Mouse (Mus musculus): ENCODE results near the gene Bclaf3.
A peak's percentile ranks its signal among the peaks of the same experiment; 100 is the strongest.
"Not testable (repeated sequence)": the region's sequence is repeated elsewhere in the genome, so short reads cannot be mapped to it uniquely, and the experiment has no call there.

The Bclaf3 gene

DNA sequence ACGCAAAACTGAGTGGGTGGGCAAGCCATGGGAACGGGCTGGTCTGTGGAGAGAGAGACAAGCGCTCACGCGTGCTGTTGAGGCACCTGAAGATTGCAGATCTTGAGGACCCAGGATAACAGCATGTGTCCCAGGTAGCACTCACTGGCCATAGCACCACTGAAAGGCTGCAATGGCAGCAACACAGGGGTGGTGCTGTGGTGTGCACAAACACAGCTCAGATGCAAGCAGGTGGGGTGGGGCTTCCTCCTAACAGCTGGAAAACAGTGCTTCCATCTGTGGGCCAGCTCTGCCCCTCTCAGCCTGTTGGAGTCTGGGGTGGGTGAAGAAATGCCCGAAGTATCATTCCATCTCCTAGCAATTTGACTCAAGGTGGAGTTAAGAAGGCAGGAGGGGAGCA lies at the start of gene Bclaf3:
TSS of gene Bclaf3 (plus strand) at position 301 of the 400 bp plus-strand sequence.
- no peak for DNase-seq

- DNase-seq: not testable (repeated sequence)
Measured at GRCm38 (mm10) chrX:159478243-159478940, 48.1 kb upstream of the Bclaf3 start.

GRCm38 (mm10) chrX:159484247-159484646 lies 42.2 kb upstream of the Bclaf3 start:
- no peak for DNase-seq

GRCm38 (mm10) chrX:159503181-159503580 lies 23.3 kb upstream of the Bclaf3 start:
- DNase-seq: no peak

DNA sequence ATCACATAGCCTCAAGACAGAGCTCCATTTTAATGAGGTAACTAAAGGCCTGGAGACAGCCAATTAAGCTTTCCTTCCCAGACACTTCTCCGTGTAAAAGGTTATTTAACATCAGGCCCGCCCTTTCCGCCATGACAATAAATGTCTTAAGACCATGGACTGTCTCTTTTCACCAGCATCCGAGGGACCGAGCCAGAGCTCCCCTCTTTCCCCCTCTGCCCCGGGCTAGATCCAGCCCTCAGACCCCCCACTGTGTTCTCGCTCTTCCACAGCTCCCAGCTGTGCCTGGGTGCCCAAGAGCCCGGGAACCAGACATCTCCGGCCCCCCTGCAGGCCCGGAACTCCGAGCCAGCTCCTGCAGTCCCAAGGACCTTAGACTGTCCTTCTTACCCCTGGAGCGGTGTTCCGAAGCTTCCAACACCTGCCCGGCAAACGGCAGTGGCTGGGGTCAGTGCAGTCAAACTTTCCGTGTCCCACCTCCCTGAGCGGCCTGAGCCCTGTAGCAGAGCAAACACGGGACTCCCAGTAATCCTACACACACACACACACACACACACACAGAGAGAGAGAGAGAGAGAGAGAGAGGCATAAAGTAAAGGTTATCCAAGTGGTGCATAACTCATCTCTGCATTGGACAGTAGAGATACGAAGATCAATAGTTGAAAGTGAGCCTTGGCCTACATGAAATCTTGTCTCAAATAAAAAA lies 18.0 kb upstream of the Bclaf3 start:
- no peak for DNase-seq

- DNase-seq: no peak
Measured at GRCm38 (mm10) chrX:159509042-159509441, 17.4 kb upstream of the Bclaf3 start.

DNA sequence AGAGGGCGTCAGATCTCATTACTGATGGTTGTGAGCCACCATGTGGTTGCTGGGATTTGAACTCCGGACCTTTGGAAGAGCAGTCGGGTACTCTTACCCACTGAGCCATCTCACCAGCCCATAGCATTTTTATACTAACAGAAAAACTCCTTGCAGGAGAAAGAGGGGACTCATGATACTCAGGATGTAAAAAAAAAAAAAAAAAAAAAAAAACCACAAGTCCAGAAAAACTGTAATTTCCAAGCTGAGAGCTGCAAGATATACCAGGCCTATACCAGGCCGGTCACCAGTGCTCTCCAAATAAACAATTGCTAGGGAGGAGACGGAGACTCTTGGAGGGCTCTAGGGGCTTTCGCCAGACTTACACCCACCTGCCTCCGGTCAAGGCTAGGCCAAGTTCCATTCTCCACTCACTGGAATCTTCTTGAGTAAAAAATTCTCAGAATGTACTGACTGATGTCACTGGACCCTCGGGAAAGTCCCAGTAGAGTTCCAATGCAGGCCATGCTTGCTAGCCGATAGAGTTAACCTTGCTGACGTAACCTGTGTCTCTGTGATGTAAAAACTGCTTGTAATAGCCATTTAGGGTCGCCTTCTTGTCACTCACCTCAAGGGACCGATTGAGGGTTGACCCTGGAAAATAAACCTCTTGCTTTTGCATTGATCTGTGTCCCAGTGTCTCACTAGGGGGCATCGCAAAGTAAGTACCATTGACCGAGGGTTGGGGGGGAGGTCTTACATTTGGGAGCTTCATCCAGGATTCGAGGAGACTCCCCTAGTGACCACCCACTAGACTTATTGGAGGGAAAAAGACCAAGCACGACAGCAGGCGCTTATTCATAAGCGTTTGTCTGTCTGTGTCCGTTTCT lies 16.4 kb upstream of the Bclaf3 start:
- no peak for DNase-seq

- no peak for DNase-seq
Measured at GRCm38 (mm10) chrX:159510716-159511051, 15.8 kb upstream of the Bclaf3 start.

DNA sequence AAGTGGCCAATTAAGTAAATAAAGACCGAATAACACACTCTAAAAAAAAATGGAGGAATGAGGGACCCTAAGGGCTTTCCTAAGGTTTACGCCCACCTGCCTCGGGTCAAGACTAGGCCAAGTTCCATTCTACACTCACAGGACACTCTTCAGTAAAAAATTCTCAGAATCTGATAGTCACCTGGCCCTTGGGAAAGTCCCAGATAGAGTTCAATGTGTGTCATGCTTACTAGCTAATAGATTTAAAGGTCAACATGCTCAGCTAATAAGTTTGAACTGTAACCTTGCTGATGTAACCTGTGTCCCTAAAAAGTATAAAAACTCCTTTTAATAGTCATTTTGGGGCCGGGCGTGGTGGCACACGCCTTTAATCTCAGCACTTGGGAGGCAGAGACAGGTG lies 10.9 kb upstream of the Bclaf3 start:
- no peak for DNase-seq

DNA sequence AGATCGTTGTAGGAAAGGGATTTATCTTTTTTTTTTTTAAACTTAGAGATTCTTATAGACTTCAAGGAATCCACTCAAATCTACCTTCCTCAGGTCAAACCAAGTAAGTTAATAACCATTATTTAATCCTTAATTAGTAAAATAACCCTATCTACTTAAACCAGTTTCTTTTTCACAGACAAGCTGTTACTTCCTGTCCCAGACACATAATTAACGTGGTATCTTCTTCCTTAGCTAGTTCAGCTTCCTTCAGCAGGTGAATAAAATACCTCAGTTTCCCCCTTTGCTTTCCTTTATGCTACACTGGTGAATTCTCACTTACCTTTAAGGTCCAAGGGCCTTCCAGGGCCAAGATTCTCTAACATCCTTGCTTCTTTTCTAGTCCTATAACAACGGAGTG lies 4.7 kb upstream of the Bclaf3 start:
- no peak for DNase-seq

- DNase-seq: no peak
Measured at GRCm38 (mm10) chrX:159522651-159523050, 3.8 kb upstream of the Bclaf3 start.

- DNase-seq: peak; percentile 95
Measured at GRCm38 (mm10) chrX:159532427-159532810, 5.9 kb downstream of the Bclaf3 start.

DNA sequence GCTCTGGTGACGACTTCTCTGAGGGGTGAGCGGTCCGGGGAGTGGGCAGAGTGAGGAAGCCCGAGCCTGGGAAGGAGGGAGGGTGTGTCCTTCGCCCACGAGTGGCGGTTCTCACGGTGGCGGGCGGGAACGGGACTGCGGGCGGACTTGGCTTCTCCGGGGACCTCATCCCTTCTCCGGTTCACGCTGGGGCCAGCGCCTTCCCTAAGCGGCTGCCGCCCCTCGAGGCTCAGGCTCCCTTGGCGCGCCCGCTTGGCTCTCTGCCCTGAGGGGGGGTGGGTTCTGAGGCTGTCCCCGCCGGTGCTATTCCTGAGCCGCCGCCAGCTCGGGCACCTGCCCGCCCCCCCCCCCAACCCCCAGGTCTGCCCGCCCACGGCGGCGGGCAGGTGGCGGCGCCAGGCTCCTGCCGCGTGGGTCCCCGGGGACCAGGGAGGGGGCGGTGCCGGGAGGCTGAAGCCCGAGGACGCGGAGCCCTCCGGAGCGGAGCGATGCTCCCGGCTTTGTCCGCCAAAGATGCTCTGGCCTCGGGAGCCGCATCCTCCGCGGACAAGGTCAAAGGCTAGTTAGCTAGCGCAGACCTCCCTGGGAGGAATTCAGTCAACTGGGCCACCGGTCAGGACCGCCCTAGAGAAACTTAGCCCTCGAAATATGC lies 6.4 kb downstream of the Bclaf3 start:
- peak; percentile 36 for DNase-seq

DNA sequence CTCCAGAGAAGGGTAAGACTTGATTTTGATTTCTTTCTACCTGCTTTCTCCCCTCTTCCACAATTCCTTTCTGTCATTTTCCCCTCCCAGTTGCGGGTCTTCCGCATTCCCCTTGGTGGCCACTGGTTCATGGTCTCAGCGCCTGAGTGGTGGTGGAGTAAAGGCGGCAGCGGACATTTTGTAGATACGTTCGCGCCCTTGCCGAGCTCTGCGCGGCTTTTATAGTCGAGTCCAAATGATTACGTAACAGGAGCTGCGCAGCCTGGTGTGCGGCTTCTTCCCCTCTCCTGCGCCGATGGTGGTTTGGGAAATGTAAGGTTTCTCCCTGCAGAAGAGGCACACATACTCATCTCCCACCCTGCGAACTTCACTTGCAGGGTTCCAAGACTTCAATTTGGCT lies 15.4 kb downstream of the Bclaf3 start:
- DNase-seq: no peak

DNA sequence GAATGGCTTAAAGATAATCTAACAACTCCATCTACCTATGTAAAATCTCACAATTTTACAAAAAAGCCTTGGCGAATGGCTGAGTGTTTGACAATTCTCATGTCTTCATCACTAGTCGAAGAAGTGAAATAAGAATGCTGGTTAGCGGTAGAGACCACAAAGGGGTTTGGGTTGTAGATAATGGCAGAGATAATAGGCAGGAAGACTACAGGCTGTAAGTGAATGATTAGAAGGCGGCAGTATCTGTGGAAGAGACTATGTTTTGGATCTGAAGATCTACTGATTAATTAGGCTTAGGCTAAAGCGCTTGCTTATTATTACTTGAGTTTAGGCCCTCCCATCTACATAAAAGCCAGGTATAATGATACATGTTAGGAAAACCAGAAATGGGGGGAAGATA lies 20.6 kb downstream of the Bclaf3 start:
- DNase-seq: no peak

DNA sequence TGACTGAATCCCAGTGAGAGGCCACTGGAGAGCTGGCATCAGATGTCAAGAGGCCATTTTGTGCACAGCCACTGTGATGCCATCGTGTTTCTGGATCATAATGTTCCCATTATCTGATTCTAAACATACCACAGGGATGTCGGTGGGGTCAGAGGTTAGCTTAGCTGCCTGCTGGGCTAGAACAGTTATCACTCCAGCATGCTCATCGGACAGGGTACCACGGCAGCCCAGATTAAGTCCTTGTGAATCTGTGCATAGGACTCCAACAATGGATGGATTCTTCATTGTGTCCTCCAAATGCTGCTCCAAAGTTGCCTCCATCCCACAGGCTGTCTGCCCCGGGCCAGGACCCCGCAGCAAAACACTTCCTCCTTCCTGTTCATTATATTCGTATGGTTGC lies 58.2 kb downstream of the Bclaf3 start:
- not testable (repeated sequence) for DNase-seq

GRCm38 (mm10) chrX:159591633-159592032 lies 65.1 kb downstream of the Bclaf3 start:
- no peak for DNase-seq

DNA sequence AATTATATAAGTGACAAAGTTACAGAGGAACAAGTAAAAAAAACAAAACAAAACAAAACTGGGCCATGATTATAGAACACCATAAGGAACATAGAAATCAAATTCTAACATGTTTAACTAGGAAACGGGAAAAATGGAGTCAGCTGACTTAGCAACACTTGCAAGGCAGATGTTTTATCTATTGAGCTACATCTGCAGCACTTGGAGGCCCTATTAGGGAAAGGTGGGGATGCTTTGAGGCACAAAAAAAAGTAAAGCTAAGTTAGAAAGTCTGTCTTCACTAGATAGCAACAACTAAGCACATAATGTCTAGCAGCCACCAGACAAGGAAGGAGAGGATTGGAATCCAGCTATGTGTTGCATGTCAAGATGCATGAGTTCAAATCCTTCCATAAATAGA lies 71.0 kb downstream of the Bclaf3 start:
- DNase-seq: no peak

DNA sequence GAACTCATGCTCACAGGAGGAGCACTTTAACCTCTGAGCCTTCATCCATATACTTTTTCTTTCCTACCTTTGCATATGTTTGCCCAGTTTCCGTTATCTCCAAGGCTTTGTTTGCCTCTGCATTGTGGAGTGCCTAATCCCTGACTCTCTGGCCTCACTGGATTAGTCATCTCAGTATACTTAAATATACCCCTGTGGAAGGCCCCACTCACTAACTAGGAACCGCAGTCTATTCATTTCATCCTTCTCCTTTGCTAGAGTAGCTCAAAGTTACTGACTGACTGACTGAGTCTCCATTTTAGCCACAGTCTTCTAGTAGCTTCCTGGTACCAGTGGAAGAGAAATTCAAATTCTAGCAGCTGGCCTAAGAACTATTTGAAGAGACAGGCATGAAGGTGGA lies 78.3 kb downstream of the Bclaf3 start:
- DNase-seq: no peak

DNA sequence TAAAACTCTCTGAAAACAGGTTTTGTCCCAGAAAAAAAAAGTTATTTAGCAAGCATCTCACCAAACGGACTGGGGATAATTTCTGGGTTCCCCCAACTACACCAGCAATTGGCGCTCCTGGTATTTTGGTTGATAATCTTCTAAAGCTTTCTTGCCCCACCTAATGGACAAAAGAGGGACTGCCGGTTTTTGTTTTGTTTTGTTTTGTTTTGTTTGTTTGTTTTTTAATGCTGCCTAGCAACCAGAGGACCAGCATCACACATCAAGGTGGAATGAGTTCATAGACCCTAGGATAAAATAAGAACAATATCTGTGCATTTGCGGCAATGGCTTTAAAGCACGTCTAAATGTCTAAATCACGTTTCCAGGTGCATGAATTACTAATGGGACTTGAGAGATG lies 80.4 kb downstream of the Bclaf3 start:
- DNase-seq: peak; percentile 10

DNA sequence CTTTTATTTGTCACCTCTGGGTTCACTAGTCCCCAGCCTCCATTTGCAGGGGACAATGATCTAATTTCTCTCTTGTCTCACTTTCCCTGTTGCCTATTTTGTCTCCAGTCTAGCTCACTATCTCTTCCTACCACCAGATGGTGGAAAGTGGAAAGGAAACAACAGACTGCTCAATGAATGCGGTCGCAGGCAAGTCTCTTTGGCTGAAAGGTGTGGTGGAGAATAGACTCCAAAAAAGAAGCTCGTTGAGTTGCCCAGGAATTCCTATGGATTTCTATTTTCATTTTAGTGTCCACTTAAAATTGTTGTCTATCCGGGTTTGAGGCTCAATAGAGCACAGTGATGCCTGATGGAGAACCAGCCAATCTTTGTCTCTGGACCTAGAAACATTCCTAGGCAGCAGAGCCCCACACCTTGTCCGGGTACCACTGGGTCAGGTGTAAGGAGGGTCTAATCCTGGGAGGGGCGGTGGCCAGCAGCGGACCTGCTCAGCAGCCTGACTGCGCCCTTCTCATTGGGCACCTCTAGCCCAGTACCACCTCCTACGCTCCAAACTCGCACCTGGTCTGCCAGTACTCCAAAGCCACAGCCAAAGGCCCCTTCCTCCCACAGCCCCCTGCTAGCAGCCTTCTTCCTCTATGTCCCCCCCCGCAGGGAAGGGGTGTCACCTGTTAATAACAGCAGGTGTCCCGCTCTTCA lies 99.9 kb downstream of the Bclaf3 start:
- DNase-seq: peak; percentile 37

DNA sequence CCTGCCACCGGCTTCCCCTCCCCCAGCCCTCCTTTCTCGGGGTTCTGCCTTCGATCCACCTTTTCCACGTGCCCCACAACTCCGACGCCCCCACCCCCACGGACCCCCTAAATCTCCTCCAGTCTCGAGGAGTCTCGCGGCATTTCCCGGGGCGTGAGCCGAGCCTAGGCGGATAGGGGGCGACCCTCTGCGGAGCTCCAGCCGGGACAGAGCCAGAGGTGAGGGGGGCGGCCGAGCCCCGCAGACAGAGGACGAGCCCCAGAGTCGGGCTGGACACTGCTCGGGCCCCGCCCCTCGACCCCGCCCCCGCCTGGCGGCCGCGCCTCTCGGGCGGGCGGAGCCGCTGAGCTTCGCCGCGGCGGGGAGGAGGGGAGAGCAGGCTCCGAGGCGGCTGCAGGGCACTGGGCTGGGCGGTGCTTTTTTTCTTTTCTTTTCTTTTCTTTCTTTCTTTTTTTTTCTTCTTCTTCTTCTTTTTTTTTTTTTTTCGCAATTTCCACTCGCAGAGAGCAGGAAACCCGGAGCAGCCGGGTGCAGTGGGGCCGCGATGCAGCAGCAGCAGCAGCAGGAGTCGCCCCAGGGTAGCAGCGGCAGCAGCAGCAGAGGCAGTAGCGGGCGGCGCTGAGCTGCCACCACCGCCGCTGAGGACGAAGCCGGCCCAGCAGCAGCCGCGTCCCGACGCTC lies 100.6 kb downstream of the Bclaf3 start, which contains the start of gene Sh3kbp1:
TSS of gene Sh3kbp1 (plus strand) at position 366 of the 681 bp plus-strand sequence.
- peak; percentile 83 for DNase-seq
